Mouse (Mus musculus) left cerebral cortex, adult 8-10 months (tissue): ENCODE results near the gene Rnf7. TPM values are rescaled to one million over a fixed set of nuclear protein-coding genes. Genes with fewer than 3 reads are reported as not detected.

Source experiments
- DNase-seq, 2 experiments: peaks; one replicate each; pipeline ENCODE4 v3.0.0; 2022; ENCODE audit warnings: low spot score in 2 of 2
- total RNA-seq, 4 experiments: library from RNA; stranded (reverse); gene quantifications; 2 replicates each; pipeline ENCODE4 v1.2.4; 2022

Rnf7 gene
- total RNA-seq, 4 experiments from 2014 or later, result 53.5 to 66.5 (median 53.8) TPM

DNA sequence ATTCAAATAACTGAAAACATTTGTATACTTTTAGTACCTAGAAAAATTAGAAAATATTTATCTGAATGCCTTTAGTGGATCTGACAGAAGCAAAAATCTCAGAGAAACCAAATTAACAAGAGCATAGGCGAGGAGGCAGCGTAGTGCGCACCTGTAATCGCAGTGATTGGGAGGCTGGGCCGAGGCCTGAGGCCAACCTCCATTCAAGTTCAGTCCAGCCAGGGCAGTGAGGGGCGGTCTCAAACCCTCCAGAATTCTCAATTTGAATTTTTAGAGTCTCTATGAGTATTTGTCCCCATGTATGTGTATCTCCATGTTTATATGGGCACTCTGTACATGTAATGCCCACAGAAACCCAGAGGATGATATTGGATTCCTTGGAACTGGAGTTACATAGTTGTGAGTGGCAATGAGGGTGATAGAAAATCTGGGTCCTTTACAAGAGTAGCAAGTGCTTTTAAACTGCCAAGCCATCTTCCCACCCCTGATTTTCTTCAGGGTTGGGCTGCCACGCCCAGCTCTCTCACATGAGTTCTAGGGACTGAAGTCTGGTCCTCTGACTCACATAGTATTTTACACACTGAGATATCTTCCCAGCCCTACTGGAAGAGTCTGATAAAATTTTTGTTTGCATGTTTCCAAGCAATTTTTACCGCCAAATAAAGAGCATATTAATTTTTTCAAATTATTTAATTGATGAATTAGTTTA is 8.1 kb downstream of the Rnf7 start:
- no peak for DNase-seq

DNA sequence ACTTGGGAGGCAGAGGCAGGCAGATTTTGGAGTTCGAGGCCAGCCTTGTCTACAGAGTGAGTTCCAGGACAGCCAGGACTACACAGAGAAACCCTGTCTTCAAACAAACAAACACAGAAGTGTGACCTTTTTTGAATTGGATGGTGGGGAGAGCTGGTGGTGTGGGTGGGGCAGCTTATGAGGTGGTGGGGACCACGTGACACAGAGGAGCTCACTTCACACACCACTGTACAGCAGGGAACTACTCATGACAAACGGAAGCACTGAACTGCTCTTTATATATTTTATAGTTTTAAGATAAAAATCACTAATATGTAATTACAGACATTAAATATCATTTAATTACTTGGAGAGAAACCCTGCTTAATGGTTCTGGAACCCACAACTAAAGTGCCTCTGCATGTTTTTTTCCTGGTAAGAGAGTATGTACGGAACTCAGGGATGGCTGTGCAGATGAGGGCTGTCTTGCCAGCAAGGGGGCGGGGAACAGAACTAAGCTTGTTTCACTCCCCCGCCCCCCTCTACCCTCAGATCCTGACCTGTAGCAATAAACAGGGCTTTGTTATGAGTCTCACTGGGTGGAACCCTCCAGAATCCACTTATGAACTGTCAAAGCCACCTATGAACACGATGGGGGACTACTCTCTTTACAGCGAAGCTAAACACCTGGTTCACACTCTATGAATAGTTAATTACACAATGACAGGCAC is 8.8 kb downstream of the Rnf7 start:
- no peak for DNase-seq

DNA sequence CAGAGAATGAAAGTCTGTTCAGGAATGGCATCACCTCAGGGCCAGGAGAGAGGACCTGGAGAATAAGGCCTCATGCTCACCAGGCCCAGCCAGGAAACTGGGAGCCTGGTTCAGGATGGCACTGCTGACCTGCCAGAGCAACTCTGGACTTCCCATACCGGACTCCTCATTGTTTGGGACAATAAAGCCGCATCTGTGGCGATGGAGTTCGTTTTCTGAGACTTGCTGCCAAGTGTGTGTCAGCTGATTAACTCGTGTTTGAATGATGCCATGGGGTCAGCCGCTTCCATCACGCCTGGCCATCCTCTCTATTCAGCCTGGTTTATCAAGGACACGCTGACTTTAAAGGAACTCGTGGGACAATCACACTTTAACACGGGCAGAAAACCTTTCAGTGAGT is 14.8 kb downstream of the Rnf7 start:
- peak in 1 of 2 experiments; percentile 65 for DNase-seq

DNA sequence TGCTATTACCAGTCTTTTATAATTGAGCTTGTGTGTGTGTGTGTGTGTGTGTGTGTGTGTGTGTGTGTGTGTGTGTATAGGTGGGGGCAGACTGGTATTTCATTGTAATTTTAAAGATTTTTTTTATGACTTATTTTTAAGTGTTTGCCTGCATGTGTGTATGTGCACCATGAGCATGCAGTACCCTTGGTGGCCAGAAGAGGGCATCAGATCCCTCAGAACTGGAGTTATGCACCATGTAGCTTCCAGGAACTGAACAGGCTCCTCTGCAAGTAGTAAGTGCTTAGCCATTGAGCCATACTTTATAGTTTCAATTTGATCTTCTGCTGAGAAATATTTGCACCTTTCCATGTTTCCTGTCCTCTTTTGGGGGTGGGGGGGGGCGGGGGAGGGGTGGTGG is 16.9 kb downstream of the Rnf7 start:
- DNase-seq, result no peak

DNA sequence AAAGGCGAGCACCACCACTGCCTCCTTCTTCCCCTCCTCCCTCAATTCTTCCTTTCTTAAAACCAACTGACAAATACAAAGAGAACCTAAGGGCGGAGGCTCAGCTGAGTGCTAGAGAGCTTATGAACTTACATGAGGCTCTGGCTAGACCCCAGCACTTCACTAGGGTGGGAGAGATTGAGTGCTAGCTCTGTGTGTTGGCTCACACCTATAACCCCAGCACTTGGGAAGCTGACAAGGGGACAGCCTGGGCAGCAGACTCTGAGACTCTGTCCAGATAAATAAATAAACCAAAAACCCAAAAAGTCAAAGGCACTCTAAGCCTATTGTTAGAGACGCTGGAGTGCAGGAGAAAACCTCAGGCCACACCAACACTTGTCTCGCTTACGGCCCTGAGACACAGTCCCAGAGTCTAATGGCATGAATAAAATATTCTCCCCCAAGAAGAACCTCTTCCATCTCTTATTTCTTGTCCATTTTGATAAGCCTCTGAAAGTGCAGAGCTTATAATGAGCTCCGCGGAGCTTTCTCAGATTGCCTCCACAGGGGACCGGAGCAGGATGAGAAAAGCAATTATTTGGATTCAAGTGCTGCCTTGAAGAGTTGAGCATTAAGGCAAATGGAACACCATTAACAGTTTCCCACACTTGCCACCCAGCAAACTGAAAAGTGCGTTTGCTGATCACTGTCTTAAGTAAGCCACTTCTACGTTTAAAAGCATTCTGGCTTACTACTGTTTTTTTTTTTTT is 18.2 kb downstream of the Rnf7 start:
- no peak for DNase-seq

DNA sequence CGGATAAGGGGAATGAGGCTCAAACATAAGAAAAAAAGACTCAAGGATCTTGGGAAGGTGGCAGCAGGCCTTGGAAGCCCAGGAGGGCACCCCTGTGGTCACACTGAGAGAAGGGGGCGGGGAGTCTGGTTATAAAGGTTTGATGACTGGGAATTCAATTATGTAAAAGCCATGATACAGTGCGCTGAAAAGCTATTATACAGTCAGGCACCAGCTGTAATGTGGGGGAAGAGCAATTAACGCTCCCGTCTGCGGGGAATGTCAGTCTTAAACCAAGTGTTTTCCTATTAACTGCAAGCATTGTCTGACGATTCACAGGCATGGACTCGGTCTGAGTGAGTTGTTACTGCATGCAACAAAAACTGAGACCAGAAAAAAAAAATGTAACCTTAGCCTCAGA is 22.9 kb downstream of the Rnf7 start:
- no peak for DNase-seq

DNA sequence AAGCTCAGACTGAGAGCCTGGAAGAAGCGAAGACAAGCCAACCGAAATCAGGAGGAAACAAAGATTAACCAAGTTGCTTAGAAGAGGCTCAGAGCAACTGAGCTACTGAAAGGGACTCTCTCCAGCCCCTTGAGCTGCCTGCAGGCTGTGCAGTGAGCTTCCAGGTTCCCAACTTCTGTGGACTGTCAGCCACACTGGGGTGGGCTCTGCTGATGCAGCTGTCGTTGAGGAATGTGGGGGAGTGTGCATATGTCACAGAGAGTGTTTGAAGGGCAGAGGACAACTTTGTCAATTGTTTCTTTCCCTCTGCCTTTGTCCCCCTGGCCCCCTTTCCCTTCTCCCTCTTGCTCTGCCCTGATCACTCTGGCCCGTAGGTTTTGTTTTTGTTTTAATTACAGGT is 25.5 kb downstream of the Rnf7 start:
- DNase-seq, result no peak

DNA sequence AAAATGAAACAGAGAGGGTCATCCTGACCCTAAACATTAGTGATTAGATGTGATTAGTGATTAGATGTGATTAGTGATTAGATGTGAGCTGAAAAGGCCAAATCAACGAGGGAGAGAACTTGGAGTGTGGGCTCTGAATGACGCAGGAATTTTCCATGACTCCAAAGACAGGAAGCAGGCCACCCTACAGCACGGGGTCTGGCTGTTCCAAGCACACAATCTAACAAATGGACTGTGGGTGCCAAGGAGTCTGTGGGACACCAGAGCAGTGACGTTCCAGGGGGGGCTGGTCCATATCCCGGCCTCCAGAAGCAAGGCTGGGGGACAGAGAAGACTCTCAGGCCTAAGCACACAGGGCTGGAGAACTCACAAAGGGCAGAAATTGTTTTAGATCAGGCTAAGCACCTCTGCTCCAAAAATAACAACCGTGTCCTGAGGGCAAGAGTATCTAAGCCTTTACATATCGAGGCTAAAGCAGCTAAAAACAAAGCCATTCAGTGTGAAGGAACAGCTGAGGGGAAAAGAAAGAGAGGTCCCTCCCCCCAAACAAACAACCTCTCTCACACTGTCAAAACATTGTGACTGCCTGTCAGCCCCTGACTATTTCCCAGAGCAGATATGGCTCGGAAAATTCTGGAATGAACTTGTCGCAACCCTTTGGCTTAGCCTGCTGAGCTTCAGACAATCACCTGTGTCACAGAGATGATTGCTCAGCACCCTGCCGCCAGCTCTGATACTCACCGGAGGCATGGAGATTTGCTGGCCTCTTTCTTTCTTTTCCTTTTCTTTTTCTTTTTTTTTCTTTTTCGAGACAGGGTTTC is 27.4 kb downstream of the Rnf7 start:
- no peak for DNase-seq

DNA sequence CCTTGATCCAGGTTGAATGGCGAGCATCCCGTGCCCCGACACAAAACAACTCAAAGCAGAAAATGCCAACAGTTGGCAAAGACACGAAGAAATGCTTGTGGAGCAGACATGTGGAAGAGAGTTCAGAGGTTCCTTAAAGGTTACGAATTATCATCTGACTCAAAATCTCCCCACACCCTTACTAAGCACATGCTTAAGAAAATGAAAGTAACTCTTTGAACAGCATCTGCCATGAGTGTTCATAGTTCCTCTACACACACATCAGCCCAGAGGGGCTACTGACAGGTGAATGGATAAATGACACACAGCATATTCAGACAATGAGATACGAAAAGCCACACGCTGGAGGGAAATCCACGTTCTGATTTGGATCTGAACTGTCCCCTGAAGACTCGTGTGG is 29.0 kb downstream of the Rnf7 start:
- no peak for DNase-seq

DNA sequence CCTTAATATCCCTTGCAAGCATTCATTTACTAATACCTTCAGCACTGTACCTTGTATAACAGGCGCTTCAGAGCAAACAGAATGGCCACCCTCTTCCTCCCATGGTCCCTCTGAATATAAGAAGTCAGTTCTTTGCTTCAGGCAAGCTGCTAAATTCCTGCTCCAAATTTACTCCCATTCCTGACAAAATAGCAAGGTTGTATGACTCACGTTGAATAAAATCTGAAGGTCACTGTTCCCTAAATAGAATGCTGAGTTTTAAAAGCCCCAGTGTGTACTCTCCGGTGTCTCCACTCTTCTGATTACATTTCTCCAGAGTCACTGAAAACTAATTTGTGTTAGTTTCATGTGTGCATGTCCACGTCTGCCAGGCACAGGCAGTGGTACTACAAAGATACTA is 33.1 kb downstream of the Rnf7 start:
- DNase-seq, result no peak

DNA sequence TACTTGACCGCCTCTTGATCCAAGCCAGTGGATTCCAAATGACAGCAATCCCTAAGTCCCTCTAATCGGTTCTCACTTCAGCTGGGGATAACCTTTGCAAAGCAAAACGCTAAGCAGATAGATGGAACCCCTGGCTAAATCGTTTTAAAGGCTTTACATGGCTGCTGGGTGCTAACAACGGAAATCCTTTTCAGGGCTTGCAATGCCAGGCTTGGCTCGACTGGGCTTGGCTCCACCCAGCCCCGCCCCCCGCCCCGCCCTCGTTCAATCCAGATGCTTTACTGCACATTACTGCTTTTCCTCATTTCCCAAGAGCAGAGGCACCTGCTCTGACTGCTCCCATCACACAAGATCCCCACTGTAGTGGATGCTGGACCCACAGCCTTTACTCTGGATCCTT is 36.4 kb downstream of the Rnf7 start:
- DNase-seq, result no peak

DNA sequence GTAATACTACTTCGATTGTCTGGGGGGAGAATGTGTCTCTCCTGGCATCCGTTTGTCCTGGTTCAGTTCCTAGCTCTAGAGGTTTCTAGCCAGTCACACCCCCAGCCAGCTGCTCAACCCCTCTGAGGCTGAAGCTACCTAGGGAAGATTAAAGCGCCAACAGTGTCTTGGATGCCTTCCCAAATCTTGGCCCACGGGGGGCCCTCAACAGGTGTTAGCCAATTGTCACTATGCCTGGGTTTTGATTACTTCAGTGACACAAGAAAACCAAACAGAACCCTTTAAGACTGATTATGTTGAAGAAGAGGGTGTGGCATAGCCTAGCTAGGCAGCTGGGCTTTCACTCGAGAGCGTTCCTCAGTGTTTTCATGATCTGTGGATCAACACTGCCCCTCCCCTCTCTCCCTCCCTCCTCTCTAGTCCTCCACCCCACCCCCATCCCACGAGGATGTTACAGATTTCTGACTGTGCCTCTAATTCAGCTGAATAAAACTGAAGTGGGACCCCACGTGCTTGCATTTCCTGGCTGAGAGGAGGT is 40.1 kb downstream of the Rnf7 start:
- peak in 1 of 2 experiments; percentile 18 for DNase-seq

DNA sequence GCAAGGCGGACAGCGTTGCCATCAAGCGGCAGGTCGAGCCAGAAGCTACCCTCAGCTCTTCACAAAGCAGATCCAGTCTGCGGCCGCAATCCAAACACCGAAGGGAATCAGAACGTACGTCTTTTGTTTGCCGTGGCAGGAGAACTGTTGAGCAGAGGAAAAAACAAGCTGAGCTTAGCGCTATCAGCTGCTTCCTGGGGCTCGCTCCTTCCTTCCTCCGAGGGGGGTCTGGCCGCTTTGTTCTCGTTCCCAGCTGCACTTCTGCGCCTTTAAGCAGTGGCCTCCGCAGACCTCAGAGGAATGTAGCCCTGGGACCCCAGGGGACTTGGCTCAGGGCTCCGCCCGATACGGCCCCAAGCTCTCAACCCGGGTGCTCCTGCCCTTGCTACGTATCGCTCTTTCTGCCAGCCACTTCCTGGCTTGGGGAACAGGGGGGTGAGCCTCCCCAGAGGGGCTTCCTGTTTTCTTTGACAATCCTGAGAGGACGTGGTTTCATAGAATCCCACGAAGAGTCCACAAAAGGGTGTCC is 40.6 kb downstream of the Rnf7 start:
- no peak for DNase-seq

DNA sequence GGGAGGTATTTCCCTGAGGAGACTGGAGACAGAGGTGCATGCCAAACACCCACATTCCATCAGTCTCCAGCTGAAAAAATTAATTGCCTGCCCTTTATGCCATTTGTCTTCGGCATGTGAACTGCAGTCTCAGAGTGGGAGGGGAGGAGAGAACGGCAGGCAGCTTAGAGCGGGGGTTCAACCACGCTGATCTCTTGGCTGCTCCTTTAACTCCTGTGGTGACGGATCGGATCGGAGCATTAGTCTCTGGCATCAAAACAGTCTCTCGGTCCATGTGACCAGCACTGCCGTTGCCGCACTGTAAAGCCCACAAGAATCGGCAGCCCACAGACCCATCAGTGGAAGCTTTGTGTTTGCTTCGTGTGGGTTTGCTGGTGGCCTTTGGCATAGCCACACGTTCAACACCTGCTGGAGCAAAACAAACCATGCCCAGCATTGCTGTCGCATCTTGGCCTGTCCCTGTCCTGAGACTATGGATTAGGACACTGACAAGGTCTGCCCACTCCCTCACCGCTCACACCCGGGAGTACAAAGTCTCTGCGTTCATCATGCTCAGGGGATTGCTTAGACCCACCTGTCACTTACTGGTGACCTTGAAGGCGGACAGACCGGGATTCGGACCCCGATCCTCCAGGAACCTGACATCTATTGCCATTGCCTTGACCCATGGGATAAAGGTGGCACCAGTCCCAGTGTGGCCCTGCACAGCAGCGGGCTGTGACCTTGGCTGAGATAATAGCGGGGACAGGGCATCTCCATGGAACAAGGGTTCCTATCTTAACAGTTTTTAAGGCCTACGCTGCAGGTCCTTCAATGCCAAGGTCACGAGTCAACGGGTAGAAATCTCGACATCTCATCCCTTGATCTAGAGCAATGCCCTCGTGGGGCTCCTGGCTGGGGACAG is 41.3 kb downstream of the Rnf7 start:
- no peak for DNase-seq

DNA sequence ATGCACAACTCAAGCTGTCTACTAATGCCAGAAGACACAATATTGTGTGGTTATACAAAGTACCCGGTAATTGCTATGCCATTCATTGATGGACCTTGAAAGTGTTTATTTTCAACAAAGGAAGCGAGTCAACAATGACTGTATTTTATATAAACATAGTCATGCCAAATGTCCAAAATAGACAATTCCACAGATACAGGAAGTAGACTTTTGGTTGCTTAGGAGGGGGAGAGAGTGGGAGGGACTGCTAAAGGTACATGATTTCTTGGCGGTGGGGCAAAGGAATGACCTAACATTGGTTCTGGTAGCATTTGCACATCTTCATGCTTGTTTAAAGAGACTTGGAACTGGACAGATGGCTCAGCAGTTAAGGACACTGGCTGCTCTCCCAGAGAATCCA is 45.9 kb downstream of the Rnf7 start:
- no peak for DNase-seq

DNA sequence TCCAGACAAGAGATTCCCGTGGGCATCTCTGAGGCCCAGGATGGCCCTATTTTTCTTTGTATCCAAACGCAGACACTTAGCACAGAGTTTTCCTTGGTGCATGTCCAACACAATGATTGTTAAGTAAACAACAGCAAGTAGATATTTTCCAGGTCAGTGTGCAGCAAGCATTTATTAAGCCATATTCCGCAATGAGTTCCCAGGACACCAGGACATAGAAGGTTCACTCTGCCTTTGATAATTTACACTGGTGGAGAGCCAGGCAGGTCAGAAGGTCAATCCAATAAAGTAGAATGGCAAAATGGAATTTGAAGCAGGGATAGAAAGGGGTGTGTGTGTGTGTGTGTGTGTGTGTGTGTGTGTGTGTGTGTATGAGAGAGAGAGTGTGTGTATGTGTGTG is 47.4 kb downstream of the Rnf7 start:
- no peak for DNase-seq

DNA sequence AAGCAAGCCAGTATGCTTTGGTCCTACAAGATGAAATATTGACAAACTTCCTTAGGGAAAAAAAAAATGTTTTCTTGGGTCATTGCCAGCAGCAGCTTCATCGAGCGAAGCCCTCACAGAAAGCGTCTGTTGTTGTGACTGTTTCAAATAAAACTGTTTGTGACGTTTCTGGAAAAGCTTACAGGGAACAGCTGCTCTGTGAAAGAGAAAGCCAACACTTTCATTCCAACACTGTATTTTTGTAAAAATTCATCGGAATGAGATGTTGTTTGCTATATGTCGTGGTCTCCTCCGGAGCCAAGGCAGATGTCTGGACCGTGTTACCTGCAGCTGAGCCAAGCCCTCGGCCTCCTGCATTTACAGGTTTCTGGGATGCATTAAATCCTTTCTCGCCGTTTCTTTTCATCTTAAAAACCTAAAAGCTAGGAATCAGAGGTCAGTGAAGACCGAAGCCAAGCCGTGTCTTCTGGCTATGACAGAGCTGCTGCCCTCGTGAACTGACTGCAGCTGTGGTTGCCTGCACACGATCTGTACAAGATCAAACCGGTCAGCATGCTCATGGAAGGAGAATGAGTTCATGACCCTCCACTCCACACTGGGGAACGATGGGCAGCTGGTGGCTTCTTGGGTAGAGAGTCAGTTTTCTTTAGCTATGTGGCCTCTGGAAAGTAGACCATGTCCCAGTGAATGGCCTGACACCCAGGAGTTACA is 50.0 kb downstream of the Rnf7 start:
- no peak for DNase-seq

DNA sequence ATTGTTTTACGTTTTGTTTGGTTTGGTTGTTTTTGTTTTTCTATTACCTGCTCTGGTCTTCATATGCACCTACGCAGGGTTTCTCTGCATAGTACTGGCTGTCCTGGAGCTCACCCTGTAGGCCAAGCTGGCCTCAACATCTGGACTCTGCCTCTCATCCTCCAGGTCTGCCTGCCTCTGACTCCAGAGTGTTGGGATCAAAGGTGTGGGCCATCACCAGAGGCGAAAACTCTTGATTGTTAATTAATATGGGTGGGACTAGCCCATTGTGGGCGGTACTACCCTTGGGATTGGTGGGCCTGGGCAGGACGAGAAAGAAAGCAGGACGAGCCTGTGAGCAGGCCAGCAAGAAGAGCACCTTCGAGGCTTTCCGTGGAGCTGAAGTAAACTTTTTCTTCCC is 54.4 kb downstream of the Rnf7 start:
- DNase-seq, result no peak
